In the genomic region with DNA sequence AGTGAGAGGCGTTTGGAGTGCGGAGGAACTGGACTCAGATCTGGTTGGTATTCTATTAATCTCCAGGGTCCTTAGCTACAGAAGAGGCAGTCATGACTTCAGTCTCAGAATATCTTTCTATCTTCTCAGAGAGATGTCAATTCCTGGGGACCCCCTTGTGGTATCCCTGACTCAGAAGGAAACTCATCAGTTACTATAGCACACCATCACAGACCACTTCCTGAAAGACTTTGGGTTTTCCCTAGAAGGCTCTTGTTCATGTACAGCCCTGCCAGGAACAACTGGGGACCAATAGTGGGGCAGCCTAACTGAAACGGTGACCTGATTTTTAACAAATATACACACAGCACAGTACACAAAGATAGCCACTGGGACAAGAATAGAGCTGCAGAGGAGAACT, we compare ENCODE assay signal across 28 mouse cellular contexts.
A peak's percentile ranks its signal among the peaks of the same experiment; 100 is the strongest.
DNase-seq lines count a peak whose midpoint lies in the region; TF ChIP-seq lines count a peak whose summit lies in the region.
"Had no signal": no experiment of that assay in that cellular context is flagged by ENCODE, and none has a peak within 500 bp of the region (broad histone marks: within the 10 kb centered on the region; RNA-seq: fewer than 3 reads in every experiment).

No protein-coding gene starts in this region.

- H3K79me2 ChIP-seq in CH12.LX (replicated peaks; ENCODE audit: control insufficient read depth, extremely low read depth, insufficient read depth, poor library complexity, severe bottlenecking): no peaks in the 10 kb centered on the region

- peaks cover 8 to 28% of the 10 kb centered on the region in 2 experiments for H3K4me1 ChIP-seq in CH12.LX (ENCODE audit: control insufficient read depth in 1 of 2, insufficient read depth in 2 of 2)
- H3K4me1 ChIP-seq: embryonic facial prominence, embryonic 15.5 days; forebrain, embryonic 12.5 days; hindbrain, embryonic 13.5 days; limb, embryonic 13.5 days; lung, embryonic 15.5 days; midbrain, embryonic 12.5 days; neural tube, embryonic 15.5 days had no signal

- dilution Hi-C loops in CH12.LX (cut with MboI; ENCODE audit: extremely low pct_ligation_motif_present, extremely low pct_unique_long_range_greater_than_20kb, low sequenced_read_pairs): no loop called here

- no peak; the same call in 1 of the 2 replicates for TF ChIP-seq RAD21 in CH12.LX (IDR thresholded peaks at IDR 0.05; ENCODE audit: low read depth, low read length)

- H3K4me3 ChIP-seq in CH12.LX (replicated peaks in 1 of 3; ENCODE audit: low read depth in 2 of 3, low read length in 2 of 3, poor library complexity in 1 of 3): no peak overlapping the region
- H3K4me3 ChIP-seq: embryonic facial prominence, embryonic 10.5 days; embryonic facial prominence, embryonic 15.5 days; forebrain, embryonic 12.5 days; hindbrain, embryonic 13.5 days; kidney, embryonic 15.5 days; layer of hippocampus, adult 2 months; limb, embryonic 13.5 days; lung, embryonic 15.5 days; megakaryocyte, embryonic 14.5 days; midbrain, embryonic 12.5 days; neural tube, embryonic 15.5 days had no signal

- TF ChIP-seq CTCF in CH12.LX (conservative IDR thresholded peaks at IDR 0.05 in 1 of 2, IDR thresholded peaks at IDR 0.05 in 1 of 2; ENCODE audit: low read depth in 2 of 2, low read length in 2 of 2): no peak

- peak; percentile 93 for TF ChIP-seq EP300 in CH12.LX (IDR thresholded peaks at IDR 0.05; ENCODE audit: low read length)

- H3K27ac ChIP-seq in CH12.LX (ENCODE audit: insufficient read depth, low read depth): no peak overlapping the region
- H3K27ac ChIP-seq: embryonic facial prominence, embryonic 10.5 days; embryonic facial prominence, embryonic 15.5 days; forebrain, embryonic 12.5 days; hindbrain, embryonic 13.5 days; kidney, embryonic 15.5 days; layer of hippocampus, adult 2 months; limb, embryonic 13.5 days; lung, embryonic 15.5 days; midbrain, embryonic 12.5 days; neural tube, embryonic 15.5 days had no signal

- H3K27me3 ChIP-seq in CH12.LX (replicated peaks): no peaks in the 10 kb centered on the region
- H3K27me3 ChIP-seq in splenic B cell, adult 2 months (ENCODE audit: control insufficient read depth, insufficient read depth, low read length, poor library complexity, severe bottlenecking): no peaks in the 10 kb centered on the region
- H3K27me3 ChIP-seq: embryonic facial prominence, embryonic 15.5 days; forebrain, embryonic 12.5 days; hindbrain, embryonic 13.5 days; kidney, embryonic 15.5 days; limb, embryonic 13.5 days; lung, embryonic 15.5 days; megakaryocyte, embryonic 14.5 days; midbrain, embryonic 12.5 days; neural tube, embryonic 15.5 days had no signal

- no peaks in the 10 kb centered on the region for H3K9me3 ChIP-seq in CH12.LX (replicated peaks; ENCODE audit: low read length)
- H3K9me3 ChIP-seq: embryonic facial prominence, embryonic 10.5 days; embryonic facial prominence, embryonic 15.5 days; forebrain, embryonic 12.5 days; hindbrain, embryonic 13.5 days; kidney, embryonic 15.5 days; limb, embryonic 13.5 days; lung, embryonic 15.5 days; megakaryocyte, embryonic 14.5 days; midbrain, embryonic 12.5 days; neural tube, embryonic 15.5 days had no signal

- DNase-seq in thymus, postnatal 14 days: peak; percentile 45
- DNase-seq in thymus, postnatal 36 days: no peak
- DNase-seq in CH12.LX (ENCODE audit: extremely low read depth): peak; percentile 85
- DNase-seq in induced T-regulatory cell, adult 2 months (ENCODE audit: low read depth): peak; percentile 92
- peak; percentile 26 for DNase-seq in splenic B cell, adult 2 months (ENCODE audit: low read depth, low spot score)
- no peak for DNase-seq in cerebellum, adult 9-10 months
- no peak for DNase-seq in left cerebral cortex, postnatal 4 days
- DNase-seq in lung, postnatal 25 days (ENCODE audit: low spot score): no peak
- DNase-seq: adrenal gland, postnatal 25 days; cerebellum, adult 18-20 months; cerebellum, postnatal 14 days; forebrain, postnatal 0 days; kidney, adult 18-20 months; kidney, postnatal 36 days; lung, postnatal 36 days; right cerebral cortex, postnatal 25 days had no signal

- no peaks in the 10 kb centered on the region for H3K36me3 ChIP-seq in CH12.LX (replicated peaks in 1 of 2; ENCODE audit: control insufficient read depth in 1 of 2, insufficient read depth in 1 of 2, low read length in 1 of 2)
- H3K36me3 ChIP-seq in splenic B cell, adult 2 months (ENCODE audit: control insufficient read depth, insufficient read depth, low read length, poor library complexity, severe bottlenecking): no peaks in the 10 kb centered on the region
- H3K36me3 ChIP-seq: embryonic facial prominence, embryonic 10.5 days; embryonic facial prominence, embryonic 15.5 days; forebrain, embryonic 12.5 days; hindbrain, embryonic 13.5 days; kidney, embryonic 15.5 days; limb, embryonic 13.5 days; lung, embryonic 15.5 days; midbrain, embryonic 12.5 days; neural tube, embryonic 15.5 days had no signal

- TF ChIP-seq POLR2A in CH12.LX (IDR thresholded peaks at IDR 0.05; ENCODE audit: low read depth, low read length): no peak

- intact Hi-C loops in left cerebral cortex, postnatal 4 days (cut with DNase I): no loop called here

- in situ Hi-C loops in CH12.LX (cut with MboI; ENCODE audit: low pct_ligation_motif_present, low pct_unique_long_range_greater_than_20kb, low sequenced_read_pairs): no loop called here

- peak overlapping the region; percentile 45 for H3K4me2 ChIP-seq in CH12.LX (ENCODE audit: insufficient read depth, low read depth, poor library complexity, severe bottlenecking)
- H3K4me2 ChIP-seq: embryonic facial prominence, embryonic 15.5 days; forebrain, embryonic 12.5 days; hindbrain, embryonic 13.5 days; kidney, embryonic 15.5 days; limb, embryonic 13.5 days; liver, embryonic 11.5 days; lung, embryonic 15.5 days; midbrain, embryonic 12.5 days; neural tube, embryonic 15.5 days had no signal

- H3K9ac ChIP-seq in CH12.LX (ENCODE audit: insufficient read depth, low read depth): no peak overlapping the region
- H3K9ac ChIP-seq: embryonic facial prominence, embryonic 15.5 days; forebrain, embryonic 12.5 days; forebrain, postnatal 0 days; hindbrain, embryonic 13.5 days; kidney, embryonic 15.5 days; limb, embryonic 13.5 days; lung, embryonic 15.5 days; midbrain, embryonic 12.5 days; neural tube, embryonic 15.5 days had no signal

TF ChIP-seq in CH12.LX, 34 proteins besides CTCF, POLR2A, EP300 and RAD21:
- TF ChIP-seq JUND (conservative IDR thresholded peaks at IDR 0.05; ENCODE audit: low read depth, low read length) (peak; percentile 93), ETS1 (conservative IDR thresholded peaks at IDR 0.05; ENCODE audit: low read depth, low read length) (peak; percentile 78), JUN (IDR thresholded peaks at IDR 0.05; ENCODE audit: insufficient read depth, low read depth, low read length) (peak; percentile 61; the same call in 1 of the 2 replicates), ZNF384 (IDR thresholded peaks at IDR 0.05; ENCODE audit: low read depth, low read length) (0 out of 2 replicates have a peak, but pooled peaks have one; percentile 25), ELF1 (IDR thresholded peaks at IDR 0.05; ENCODE audit: low read depth, low read length) (peak; percentile 65; the same call in 1 of the 2 replicates), RCOR1 (conservative IDR thresholded peaks at IDR 0.05; ENCODE audit: low read depth, low read length) (peak; percentile 76), GABPA (IDR thresholded peaks at IDR 0.05; ENCODE audit: insufficient replicate concordance, low read depth, low read length) (no peak), BHLHE40 (IDR thresholded peaks at IDR 0.05; ENCODE audit: low read depth, low read length) (peak; percentile 85), ZKSCAN1 (IDR thresholded peaks at IDR 0.05; ENCODE audit: borderline replicate concordance, low read depth, low read length) (no peak), ZMIZ1 (IDR thresholded peaks at IDR 0.05; ENCODE audit: low read depth, low read length) (no peak), MAZ (IDR thresholded peaks at IDR 0.05; ENCODE audit: low read depth, low read length) (0 out of 2 replicates have a peak, but pooled peaks have one; percentile 22), MEF2A (IDR thresholded peaks at IDR 0.05; ENCODE audit: borderline replicate concordance, low read depth, low read length) (peak; percentile 83), CHD2 (IDR thresholded peaks at IDR 0.05; ENCODE audit: low read length) (peak; percentile 45; the same call in 1 of the 2 replicates), SIN3A (IDR thresholded peaks at IDR 0.05; ENCODE audit: low read length) (0 out of 2 replicates have a peak, but pooled peaks have one; percentile 30), UBTF (IDR thresholded peaks at IDR 0.05; ENCODE audit: low read depth, low read length) (no peak), MXI1 (IDR thresholded peaks at IDR 0.05; ENCODE audit: low read depth, low read length) (no peak), SMC3 (IDR thresholded peaks at IDR 0.05; ENCODE audit: low read depth, low read length) (no peak), CHD1 (IDR thresholded peaks at IDR 0.05; ENCODE audit: low read depth, low read length) (no peak), E2F4 (IDR thresholded peaks at IDR 0.05; ENCODE audit: insufficient replicate concordance, low read depth, low read length) (no peak), MYC (IDR thresholded peaks at IDR 0.05; ENCODE audit: low read depth, low read length) (no peak), HCFC1 (IDR thresholded peaks at IDR 0.05; ENCODE audit: low read depth, low read length) (no peak), NELFE (IDR thresholded peaks at IDR 0.05; ENCODE audit: low read depth, low read length) (no peak), ZC3H11A (IDR thresholded peaks at IDR 0.05; ENCODE audit: low read depth, low read length) (no peak), MAX (IDR thresholded peaks at IDR 0.05; ENCODE audit: low read length) (no peak), IRF4 (IDR thresholded peaks at IDR 0.05; ENCODE audit: low read depth, low read length) (peak; percentile 94), PAX5 (IDR thresholded peaks at IDR 0.05; ENCODE audit: low read length) (no peak), MAFK (IDR thresholded peaks at IDR 0.05; ENCODE audit: insufficient replicate concordance, low read length) (peak; percentile 82), TCF12 (IDR thresholded peaks at IDR 0.05; ENCODE audit: low read depth, low read length) (peak; percentile 79), USF1 (IDR thresholded peaks at IDR 0.05; ENCODE audit: low read depth, low read length) (no peak), POLR2AphosphoS2 (IDR thresholded peaks at IDR 0.05; ENCODE audit: low read depth, low read length) (no peak), KAT2A (IDR thresholded peaks at IDR 0.05; ENCODE audit: insufficient replicate concordance, low read length) (no peak), NRF1 (IDR thresholded peaks at IDR 0.05; ENCODE audit: low read depth, low read length) (no peak), TBP (conservative IDR thresholded peaks at IDR 0.05; ENCODE audit: low read depth, low read length) (no peak), USF2 (conservative IDR thresholded peaks at IDR 0.05; ENCODE audit: low read depth, low read length) (no peak)

Comparison
In these comparisons a context has a peak if more than half of its experiments do, and no peak if none do; other contexts are left out.
1. DNase-seq: peak in thymus, postnatal 14 days (single experiment), CH12.LX (single experiment), induced T-regulatory cell, adult 2 months (single experiment) and splenic B cell, adult 2 months (single experiment); none in thymus, postnatal 36 days (0 of 2), cerebellum, adult 9-10 months (single experiment), left cerebral cortex, postnatal 4 days (single experiment) and lung, postnatal 25 days (single experiment).